Mouse (Mus musculus) retina, embryonic 14.5 days (tissue): ENCODE measurements around the gene Fli1.

ENCODE experiments used
- DNase-seq: peaks from one replicate; pipeline ENCODE4 v3.0.0-alpha.2; 2015; ENCODE audit warnings: low spot score

The Fli1 gene

DNA sequence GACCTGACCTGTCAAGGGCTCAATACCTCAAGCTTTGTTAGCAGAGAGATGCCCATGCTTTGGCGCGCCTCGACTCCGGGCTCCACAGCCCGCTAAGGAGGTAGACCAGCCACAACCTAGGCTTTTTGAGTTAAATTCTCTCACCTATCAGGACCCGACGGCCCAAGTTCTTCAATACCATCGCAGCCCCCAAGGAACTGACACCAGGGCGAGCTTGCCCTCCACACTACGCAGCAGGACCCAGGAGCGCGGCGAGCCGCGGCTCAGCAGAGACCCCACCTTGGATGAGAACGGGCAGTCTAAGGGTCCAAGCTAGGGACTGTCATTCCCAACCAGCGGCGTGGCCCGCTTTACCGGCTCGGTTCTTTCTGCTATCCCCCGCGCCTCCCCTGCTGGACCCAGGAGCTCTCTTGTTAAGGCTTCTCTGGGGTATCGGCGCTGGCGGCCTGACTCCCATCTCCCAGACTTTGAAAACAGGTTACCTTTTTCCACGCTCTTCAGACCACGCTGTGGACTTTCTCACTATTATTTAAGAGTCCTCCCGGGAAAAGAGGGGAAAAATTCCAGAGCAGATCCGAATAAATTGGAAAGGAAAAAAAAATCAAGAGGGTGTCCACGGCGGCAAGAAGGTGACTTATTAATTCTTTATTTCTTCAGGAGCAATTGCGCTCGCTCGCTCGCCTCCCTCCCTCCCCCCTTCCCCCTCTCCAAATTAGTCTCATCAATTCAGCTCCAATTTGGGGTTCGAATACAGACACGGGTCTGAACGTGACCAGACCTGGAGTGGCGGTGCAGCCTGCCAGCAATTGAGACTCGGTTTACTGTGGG lies at the start of gene Fli1:
Gene Fli1, minus strand, starts transcription at position 650 of the 828 bp plus-strand sequence.
- peak; percentile 40 for DNase-seq

DNA sequence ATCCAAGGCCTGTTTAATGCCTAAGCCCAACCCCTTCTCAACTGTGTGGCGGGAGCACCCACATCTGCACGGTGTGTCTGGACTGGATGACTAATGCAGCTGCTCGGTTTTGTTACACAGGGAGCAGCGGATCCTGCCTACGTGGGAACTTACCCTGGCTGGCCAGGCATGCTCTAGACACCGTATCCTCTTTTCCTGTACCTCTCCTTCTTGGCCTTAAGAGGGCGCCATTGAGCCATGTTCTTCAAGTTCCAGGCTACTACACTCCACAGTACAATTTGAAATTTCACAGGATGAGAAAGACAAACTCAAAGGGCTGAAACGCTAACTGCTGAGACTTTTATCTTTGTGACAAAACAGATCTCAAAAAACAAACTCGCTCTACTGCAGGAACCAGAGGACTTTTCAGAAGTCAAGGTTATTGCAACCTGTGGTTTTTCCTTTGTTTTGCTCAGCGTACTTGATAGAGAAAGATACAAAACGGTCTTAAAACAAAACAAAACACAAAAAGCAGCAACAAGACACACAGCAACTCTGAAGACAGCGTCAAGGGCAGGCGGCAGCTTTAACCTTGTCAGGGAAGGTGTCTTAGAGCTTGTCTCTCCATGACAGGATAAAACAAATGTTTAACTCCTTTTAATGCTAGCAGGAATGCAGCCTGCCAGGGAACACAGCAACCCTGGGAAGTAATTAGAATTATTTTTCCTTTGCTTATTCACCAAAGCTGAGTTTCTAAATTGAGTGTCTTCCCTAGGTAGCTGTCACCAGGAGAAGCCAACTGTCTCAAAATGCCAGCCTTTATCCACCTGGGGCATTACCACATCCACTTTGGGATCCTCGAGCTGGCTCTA lies 49.3 kb upstream of the Fli1 start:
- peak; percentile 90 for DNase-seq

DNA sequence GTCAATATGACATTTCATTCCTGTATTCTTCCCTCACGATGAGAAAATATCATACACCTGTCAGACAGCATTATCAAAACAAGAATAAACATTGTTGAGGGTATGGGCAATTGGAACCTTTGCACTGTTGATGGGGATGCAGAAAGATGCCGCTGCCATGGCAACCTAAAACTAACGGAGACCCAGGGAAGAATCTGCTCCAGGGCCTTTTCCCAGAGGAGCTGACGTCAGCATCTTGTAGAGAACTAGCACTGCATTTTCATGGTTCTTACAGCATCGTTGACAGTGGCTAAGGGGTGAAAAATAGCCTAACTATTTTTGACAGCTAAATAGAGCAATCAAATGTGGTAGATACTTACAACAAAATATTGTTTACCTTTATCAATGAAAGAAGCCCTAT lies 47.9 kb upstream of the Fli1 start:
- no peak for DNase-seq

DNA sequence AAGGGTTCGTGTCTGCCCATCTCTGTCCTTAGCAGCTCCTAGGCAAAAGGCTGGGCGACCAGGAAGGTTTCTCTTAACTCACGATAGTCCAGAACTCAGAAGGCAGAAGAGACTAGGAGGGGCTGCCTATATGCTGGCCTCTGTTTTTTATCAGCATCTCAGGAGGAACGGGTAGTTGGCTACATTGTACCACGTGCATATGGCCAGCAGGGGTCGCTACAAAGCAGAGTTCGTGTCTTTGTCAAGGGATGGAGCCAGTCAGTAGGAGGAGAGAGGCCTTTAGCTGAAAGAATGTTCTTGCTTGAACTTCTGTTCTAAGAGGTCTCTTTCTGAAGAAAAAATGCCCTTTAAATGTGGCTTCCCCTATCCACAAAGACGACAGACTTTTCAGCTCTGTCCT lies 47.2 kb upstream of the Fli1 start:
- DNase-seq: peak; percentile 92

DNA sequence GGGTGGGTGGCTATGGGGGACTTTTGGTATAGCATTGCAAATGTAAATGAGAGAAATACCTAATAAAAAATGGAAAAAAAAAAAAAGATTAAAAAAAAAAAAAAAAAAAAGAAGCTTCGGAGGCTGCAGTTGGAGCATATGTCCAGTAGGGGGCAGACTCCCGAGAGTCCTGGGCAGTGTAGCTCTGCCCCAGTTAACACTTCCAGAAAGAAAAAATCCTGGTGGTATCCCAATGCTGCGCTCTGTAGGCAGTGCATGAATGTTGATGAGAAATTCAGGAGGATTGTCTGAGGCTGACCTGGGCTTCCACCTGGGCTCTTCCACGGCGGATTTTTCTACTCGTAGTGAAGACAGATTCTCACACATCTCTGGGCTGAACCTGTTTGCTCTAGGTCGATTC lies 42.7 kb upstream of the Fli1 start:
- DNase-seq: peak; percentile 62

DNA sequence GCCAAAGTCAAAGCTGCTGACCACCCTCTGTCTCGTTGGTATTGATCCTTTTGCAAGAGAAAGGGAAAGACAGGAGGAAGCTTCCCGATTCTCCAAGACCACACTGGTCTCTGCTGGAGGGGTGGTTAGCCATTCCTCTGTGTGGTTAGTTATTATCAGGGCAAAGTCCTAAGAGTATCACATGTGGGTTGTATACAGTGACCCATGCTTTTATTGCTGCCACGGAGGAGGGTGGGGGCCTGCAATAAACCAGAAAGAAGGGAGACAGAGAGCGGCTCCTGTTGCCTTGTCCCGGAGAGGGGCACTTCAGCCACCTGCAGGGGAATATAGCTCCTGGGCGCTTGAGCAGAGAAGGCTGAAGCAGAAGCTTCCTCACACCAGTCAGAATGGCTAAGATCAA lies 41.2 kb upstream of the Fli1 start:
- DNase-seq: no peak

DNA sequence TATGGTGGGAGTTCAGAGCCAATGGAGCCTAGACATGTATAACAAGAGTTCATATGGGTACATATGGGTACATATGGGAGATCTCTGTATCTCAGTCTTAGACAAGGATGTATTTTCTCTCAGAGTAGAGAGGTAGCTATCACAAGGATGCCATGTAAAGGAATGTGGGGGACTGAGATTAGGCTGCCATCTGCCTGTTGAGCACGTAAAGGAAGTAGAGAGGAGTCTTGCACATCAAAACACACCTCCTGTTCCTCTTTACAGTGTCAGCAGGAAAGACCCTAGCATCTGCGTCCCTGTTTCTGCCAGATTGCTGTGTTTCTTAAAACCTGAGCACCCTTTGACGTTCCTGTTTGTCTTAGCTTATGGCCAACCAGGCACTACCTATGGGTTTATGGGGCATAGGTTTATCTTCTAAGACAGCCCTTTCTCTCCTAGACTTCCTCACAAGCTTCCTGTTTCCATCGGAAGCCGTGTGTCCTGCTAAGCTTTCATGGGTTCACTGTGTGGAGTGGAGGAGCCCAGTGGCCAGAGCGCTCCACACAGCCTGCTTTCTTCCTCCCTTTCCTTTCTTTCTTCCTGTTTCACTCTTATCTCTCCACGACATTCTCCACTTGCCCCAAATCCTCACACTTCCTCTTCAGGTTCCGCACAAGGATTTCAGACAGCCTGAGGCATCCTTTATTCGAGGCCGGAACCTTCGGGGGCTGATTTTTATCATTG lies 39.4 kb upstream of the Fli1 start:
- no peak for DNase-seq

DNA sequence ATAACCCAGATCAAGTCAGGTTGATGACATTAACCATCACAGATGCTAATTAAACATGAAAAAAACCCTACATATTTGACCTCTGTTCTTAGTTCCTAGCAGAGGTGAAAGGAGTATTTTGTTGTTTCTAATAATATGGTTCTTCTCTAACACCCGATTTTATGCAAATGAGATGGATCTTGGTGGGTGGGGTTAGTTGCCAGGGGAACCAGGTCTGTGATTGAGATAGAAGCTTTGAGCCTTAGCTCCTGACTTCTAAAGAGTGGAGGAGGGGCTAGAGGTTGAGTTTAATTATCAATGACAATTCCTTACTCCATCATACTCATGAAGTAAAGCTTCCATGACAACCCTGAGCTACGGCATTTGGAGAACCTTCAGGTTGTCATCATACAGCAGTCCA lies 35.8 kb upstream of the Fli1 start:
- no peak for DNase-seq

DNA sequence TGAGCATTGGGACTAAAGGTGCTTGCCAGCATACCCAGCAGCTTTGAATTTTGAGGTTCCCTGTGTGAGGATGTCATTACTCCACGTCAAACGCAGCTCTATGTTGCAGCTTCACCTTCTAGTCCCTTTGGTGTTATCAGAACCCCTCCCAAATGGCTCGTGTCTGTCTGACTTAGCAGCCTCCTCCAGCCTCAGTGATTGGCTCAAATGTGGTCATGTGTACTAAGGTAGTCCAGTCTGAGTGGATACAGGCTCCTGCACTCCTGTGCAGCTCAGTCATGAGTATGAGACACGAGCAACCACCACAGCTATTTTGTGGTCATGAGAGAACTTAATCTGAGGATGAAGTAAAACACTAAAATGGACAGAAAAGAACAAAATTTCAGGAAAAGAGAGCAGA lies 31.0 kb upstream of the Fli1 start:
- no peak for DNase-seq

DNA sequence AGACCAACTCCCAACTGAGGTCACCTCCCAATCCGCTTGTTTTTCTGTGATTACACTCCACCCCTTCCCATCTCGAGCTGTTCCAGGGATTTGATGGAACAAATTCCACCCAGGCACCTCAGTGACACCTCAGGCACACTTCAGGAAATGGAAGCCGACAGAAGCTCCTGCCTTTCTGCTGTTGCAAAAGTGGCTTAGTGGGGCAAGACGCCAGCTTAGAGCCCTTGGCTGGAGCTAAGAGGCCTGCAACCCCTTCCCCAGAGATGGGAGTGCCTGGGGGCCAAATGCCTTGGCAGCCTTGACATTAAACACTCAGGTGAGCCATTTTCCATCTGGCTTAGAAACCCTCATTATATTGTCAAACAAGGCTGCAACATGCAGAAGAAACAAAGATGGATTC lies 29.0 kb upstream of the Fli1 start:
- DNase-seq: no peak

DNA sequence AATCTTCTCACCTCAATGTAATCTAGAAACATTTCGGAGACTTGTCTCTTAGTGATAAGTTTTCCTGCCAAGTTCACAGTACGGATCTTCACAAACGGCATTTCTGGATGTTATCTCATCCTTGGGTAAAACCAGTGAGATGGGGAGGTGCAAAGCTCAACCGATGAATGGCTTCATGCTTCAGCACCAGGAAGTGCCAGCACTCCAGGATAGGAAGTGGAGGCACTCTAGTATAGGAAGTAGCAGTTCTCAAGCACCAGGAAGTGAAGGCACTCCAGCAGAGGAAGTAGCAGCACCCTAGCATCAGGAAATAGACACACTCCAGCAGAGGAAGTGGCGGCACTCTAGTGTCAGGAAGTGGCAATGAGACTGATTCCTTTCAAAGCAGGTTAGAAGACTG lies 27.9 kb upstream of the Fli1 start:
- no peak for DNase-seq

DNA sequence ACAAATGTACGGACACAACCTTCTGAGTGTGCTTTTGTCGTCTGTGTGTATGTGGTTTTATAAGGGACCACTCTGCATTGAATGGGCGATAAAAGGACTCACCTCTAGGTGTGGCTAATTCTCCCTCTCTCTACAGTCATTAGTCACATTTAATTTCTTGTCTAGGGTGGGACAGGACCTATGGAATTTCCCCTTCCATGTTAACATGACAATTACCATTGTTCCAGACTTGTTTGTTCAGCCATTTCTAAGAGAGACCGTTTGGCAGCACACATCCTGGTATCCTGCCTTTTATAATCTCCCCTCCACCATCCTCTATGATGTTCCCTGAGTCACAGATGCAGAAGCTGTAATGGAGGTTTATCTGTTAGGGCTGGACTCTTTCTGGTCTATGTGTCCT lies 26.6 kb upstream of the Fli1 start:
- no peak for DNase-seq

DNA sequence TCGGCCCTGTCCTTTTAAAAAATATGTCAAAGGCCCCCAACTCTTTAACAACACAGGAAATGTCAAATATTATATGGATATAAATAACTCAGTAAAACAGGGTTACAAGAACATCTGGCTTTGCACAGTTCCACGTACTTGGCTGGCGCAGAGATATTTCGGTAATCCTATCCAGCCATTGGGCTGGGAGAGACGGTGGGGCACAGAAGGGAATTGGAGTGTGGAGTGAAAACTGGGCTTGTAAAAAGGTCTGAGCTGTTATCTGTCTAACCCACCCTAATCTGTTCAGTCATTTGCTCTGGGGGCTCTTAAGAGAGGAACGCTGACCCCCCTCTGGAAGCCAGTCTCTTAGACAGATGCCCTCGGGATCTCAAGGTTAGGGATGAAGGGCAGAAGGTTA lies 24.9 kb upstream of the Fli1 start:
- no peak for DNase-seq

DNA sequence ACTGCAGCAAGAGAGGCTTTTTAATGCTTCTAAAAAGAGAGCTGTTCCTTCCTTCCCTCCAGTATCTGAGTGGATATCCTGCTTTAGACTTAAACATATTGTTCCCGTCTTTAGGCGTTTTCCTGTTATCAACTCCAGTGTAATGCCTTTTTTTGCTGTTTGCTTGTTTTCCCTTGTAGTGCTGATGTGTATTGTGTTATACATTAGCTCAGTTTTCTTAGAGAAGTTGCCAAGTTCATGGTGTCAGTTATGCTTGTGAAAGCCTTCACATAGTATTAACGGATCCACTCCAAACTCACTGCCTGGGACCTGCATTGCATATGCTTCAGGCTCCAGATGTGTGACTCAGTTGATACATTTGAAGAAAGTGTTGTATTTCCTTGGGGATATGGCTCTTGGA lies 22.6 kb upstream of the Fli1 start:
- no peak for DNase-seq

DNA sequence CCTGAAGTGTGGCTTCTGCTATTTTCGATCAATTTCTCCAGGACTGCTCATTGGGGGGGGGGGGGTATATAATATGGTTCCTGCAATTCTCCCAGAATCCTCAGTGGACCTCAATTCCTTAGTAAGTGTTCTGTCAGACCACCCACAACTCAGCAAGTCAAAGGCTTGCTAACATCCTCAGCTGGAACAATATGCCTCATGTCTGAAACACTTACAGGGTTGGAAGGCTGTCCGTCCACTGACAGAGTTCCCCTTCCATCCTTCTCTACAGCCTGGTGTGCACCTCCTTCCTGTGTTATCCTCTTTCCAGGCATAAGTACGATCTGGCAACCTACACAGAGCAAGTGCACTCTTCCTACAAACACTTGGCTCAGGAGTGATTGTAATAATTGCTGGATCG lies 20.2 kb upstream of the Fli1 start:
- DNase-seq: no peak

DNA sequence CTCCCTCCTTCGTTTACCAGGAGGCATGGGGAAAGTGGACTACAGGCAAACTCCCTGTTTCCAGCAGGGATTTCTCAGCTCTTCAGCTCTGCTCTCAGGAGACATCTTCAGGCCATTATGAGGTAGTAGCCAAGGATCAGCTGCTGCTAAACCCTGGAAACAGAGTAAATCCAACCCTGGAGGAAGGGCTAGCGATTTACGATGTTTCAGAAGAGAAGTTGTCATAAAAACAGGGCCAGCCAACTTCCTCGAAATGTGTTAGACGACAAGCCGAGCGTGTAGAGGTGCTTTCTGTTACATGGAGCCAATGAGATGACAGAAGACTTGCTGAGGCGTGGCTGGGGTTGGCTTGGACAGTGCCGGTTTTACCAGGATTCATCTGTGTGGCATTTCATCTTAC lies 19.7 kb upstream of the Fli1 start:
- no peak for DNase-seq

DNA sequence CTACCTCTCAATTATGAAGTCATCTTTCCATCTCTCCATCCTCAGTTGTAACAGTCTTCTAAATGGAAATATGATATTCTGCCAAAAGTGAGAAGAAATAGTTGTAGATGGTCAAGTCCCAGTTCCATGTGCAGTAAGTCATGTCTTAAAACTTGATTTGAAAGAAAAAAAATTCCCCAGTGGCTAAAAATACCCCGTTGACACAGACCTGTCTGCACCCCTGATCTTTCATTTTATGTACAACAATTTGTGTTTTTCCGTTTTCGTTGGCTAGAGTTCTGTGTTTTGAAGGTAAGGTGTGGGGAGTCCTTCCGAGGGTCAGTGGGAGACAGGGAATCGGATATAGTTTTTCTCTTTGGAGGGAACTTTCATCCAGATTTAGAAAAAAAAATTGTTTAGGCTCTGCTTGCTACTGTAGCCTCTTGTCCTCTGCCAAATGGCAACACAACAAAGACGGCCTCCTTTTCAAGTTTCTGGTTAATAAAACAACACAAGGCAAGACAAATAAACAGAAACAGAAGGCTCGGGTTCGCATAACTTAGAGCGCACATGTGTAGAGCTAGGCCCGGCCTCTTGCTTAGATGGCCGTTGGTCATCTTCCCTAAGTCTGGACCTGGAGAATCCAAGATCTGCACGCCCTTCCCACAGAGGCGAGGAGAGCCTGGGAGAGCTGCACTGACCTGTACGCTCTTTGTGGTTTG lies 18.7 kb upstream of the Fli1 start:
- DNase-seq: no peak

DNA sequence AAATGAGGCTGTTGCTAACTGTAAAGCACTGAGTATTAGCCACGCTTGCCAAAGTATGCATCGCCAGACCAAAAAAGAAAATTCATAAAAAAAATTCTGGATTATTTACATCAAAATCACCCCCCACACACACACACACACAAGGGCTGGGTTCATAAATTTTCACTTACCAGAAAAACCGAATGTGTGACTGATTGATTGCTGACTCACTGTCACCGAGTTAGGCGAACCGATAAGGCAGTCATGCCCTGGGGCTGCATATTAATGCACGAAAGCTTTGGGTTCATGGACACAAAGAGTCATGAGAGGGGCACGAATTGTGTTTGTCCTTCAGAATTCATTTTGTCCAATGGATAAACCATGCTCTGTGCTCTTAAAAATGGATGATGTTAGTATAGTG lies 17.2 kb upstream of the Fli1 start:
- no peak for DNase-seq

DNA sequence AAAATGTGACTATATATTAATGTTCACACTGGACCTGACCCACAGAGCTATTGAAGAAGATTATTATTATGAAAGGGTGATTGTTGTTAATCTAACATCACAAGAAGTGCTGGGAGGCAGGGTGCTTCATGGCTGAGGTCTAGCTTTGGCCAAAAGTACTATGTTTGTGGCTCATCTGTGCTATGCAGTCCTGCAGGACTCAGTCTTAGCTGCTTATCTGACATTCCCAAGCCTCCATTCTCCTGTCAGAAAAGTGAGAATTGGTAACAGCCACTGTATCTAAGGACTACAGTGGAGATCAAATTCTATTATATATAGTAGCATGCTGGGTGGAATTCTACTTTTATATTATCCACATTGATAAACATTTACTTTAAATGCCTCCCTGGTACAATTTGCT lies 16.8 kb upstream of the Fli1 start:
- no peak for DNase-seq

DNA sequence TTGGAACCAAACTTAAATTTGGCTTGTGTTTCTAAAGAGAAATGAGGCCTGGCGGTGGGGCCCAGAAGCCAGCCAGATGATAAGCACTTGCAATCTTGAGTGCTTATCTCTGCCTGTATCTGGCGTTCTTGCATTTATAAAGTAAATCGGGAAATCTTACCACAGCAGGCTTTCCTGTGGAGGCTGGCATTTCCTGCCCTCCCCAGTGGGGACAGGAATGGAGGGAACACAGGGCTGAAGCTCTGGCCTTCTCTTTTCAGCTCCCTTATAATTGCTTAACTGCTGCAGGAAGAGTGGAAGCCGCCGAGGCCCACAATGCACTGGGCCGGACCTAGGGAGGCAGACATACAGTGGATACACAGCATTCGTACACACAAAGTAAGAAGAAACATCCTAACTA lies 13.7 kb upstream of the Fli1 start:
- no peak for DNase-seq

DNA sequence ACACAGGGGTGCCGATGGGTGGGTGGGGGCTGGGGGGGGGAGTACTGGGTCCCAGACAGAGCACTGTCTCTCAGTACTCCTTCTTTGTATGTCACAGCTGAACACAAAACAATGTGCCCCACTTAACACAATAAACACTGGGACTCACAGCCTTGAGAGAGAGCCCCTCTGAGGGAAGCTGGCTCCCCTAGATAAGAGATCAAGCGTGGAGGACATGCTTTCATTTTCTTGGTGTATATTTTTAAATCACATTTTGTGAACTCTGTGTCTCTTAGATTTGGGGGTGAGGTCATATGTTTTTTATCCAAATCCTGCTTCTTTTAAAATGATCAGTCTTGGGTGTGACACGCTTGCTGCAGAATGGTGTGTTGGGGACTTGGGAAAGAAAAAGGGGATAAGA lies 12.6 kb upstream of the Fli1 start:
- no peak for DNase-seq

DNA sequence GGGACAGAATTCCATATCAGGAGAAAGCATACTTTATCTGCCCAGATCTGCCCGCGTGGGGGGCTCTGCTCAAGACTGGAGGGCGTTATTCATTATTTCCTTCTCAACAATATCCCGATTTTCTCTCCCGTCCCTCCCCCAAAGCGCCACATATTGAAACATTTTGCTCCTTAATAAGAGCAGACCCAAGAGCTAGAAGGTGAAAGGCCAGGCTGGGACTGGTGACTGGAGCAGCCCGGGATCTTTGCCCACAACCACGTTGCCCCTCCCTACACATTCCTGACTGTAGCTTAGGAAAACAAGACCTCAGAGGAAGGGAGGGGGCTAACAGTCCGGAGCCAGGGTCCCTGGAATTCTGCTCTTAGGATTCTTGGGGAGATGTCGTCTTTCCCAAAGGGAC lies 7.9 kb upstream of the Fli1 start:
- DNase-seq: peak; percentile 23
